17 mouse cellular contexts compared by ENCODE assay signal in genomic region chr12:111674850-111675486, GRCm38 (mm10). TPM values are rescaled to one million over a fixed set of nuclear protein-coding genes. Genes with fewer than 3 reads are reported as not detected.
A peak's percentile ranks its signal among the peaks of the same experiment; 100 is the strongest.
DNase-seq lines count a peak whose midpoint lies in the region; ATAC-seq and TF ChIP-seq lines count a peak whose summit lies in the region.
"Had no signal": no experiment of that assay in that cellular context is flagged by ENCODE, and none has a peak within 500 bp of the region (broad histone marks: within the 10 kb centered on the region; RNA-seq: fewer than 3 reads in every experiment).

No protein-coding gene starts in this region.

- 60% methylated on average over 2 of the region's 2 CpGs for whole genome bisulfite sequencing in kidney, embryonic 16.5 days

- peaks cover 39% of the 10 kb centered on the region for H3K27me3 ChIP-seq in kidney, embryonic 16.5 days (ENCODE audit: insufficient read depth, low read length)
- H3K27me3 ChIP-seq: neural tube, embryonic 13.5 days had no signal

- peak; percentile 41; the same call in 1 of the 2 replicates for ATAC-seq in megakaryocyte, adult 5-6 weeks (ENCODE audit: poor library complexity, severe bottlenecking)
- no peak for ATAC-seq in kidney, embryonic 16.5 days (ENCODE audit: low FRiP score, low TSS enrichment)
- ATAC-seq in erythroid progenitor cell, adult 5-6 weeks (replicated peaks; ENCODE audit: low FRiP score, poor library complexity, severe bottlenecking), result no peak
- ATAC-seq: forebrain, postnatal 0 days; hindbrain, embryonic 16.5 days had no signal

- H3K36me3 ChIP-seq in ES-E14 (ENCODE audit: control insufficient read depth, insufficient read depth, low read length, poor library complexity, severe bottlenecking), result peaks cover 21% of the 10 kb centered on the region; the same call in 1 of the 2 replicates
- H3K36me3 ChIP-seq in kidney, embryonic 16.5 days (ENCODE audit: insufficient read depth, low read length), result no peaks in the 10 kb centered on the region
- H3K36me3 ChIP-seq: embryonic facial prominence, embryonic 13.5 days had no signal

- no peak overlapping the region for H3K4me3 ChIP-seq in layer of hippocampus, adult 2 months
- H3K4me3 ChIP-seq in ES-E14 (ENCODE audit: insufficient read depth in 1 of 2, low read depth in 1 of 2, low read length in 2 of 2, poor library complexity in 1 of 2, severe bottlenecking in 1 of 2), result no peak overlapping the region
- H3K4me3 ChIP-seq in brown adipose tissue, adult 24 weeks (ENCODE audit: insufficient read depth, low read depth, low read length), result no peak overlapping the region
- H3K4me3 ChIP-seq in kidney, embryonic 16.5 days (ENCODE audit: low read length), result no peak overlapping the region
- H3K4me3 ChIP-seq: embryonic facial prominence, embryonic 13.5 days; liver, embryonic 13.5 days; neural tube, embryonic 13.5 days had no signal

- H3K4me2 ChIP-seq in kidney, embryonic 16.5 days (replicated peaks; ENCODE audit: low read depth, low read length), result no peak overlapping the region
- H3K4me2 ChIP-seq: embryonic facial prominence, embryonic 13.5 days; liver, embryonic 13.5 days; neural tube, embryonic 13.5 days had no signal

- in situ Hi-C loops in ES-E14 (cut with MboI; ENCODE audit: low sequenced_read_pairs in 2 of 2, unreplicated experiment in 2 of 2), result no loop called here

- no peaks in the 10 kb centered on the region for H3K9me3 ChIP-seq in ES-E14 (ENCODE audit: control insufficient read depth, insufficient read depth, low read depth, low read length)
- no peaks in the 10 kb centered on the region for H3K9me3 ChIP-seq in kidney, embryonic 16.5 days (ENCODE audit: low read length)
- H3K9me3 ChIP-seq: embryonic facial prominence, embryonic 13.5 days; liver, embryonic 13.5 days; neural tube, embryonic 13.5 days had no signal

- TF ChIP-seq CTCF in layer of hippocampus, adult 2 months (conservative IDR thresholded peaks at IDR 0.05), result no peak; the same call in 1 of the 2 replicates

- H3K4me1 ChIP-seq in ES-E14 (ENCODE audit: control insufficient read depth in 2 of 2, insufficient read depth in 2 of 2, low read length in 2 of 2, poor library complexity in 1 of 2), result peaks cover 5 to 24% of the 10 kb centered on the region in 2 experiments; a peak in 2 of 4 replicates
- peaks cover 20% of the 10 kb centered on the region for H3K4me1 ChIP-seq in brown adipose tissue, adult 24 weeks (ENCODE audit: control insufficient read depth, insufficient read depth, insufficient read length, low read length)
- H3K4me1 ChIP-seq in kidney, embryonic 16.5 days (ENCODE audit: insufficient read depth, low read length), result peaks cover 43% of the 10 kb centered on the region

- 0 out of 2 replicates have a peak overlapping the region, but pooled peaks have one; percentile 0 for H3K27ac ChIP-seq in layer of hippocampus, adult 2 months
- H3K27ac ChIP-seq in ES-E14 (ENCODE audit: insufficient read depth, low read depth, low read length, poor library complexity, severe bottlenecking), result no peak overlapping the region
- peak overlapping the region; percentile 35 for H3K27ac ChIP-seq in brown adipose tissue, adult 24 weeks (replicated peaks; ENCODE audit: low read depth, low read length)
- H3K27ac ChIP-seq in kidney, embryonic 16.5 days (ENCODE audit: low read length), result no peak overlapping the region
- H3K27ac ChIP-seq: embryonic facial prominence, embryonic 13.5 days; liver, embryonic 13.5 days; neural tube, embryonic 13.5 days had no signal

- H3K9ac ChIP-seq in ES-E14 (ENCODE audit: insufficient read depth, low read depth, low read length, poor library complexity, severe bottlenecking), result no peak overlapping the region
- no peak overlapping the region for H3K9ac ChIP-seq in kidney, embryonic 16.5 days (replicated peaks; ENCODE audit: low read length)
- H3K9ac ChIP-seq: embryonic facial prominence, embryonic 13.5 days; forebrain, postnatal 0 days; liver, embryonic 13.5 days; neural tube, embryonic 13.5 days had no signal

- DNase-seq in layer of hippocampus, adult 2 months (ENCODE audit: low spot score in 2 of 2), result no peak
- DNase-seq in layer of hippocampus, adult 8-10 months (ENCODE audit: low spot score in 2 of 2), result no peak
- no peak for DNase-seq in ES-E14 (ENCODE audit: low read depth, low spot score)
- no peak for DNase-seq in kidney, postnatal 14 days
- DNase-seq: forebrain, postnatal 0 days; heart, adult 18-20 months; kidney, adult 8-10 months; liver, embryonic 13.5 days; right cerebral cortex, postnatal 14 days; thymus, postnatal 36 days had no signal

TF ChIP-seq in ES-E14, 5 proteins besides CTCF, POLR2A, EP300 and RAD21:
- no peak for TF ChIP-seq MAFK (IDR thresholded peaks at IDR 0.05; ENCODE audit: insufficient read depth, low read depth, low read length)
- peak; percentile 76 for TF ChIP-seq ZNF384 (IDR thresholded peaks at IDR 0.05; ENCODE audit: low read depth, low read length)

RNA-seq across cellular contexts. Expression of gene Ckb, which starts 2.8 kb away (rescaled TPM):
- total RNA-seq in layer of hippocampus, adult 2 months (2021), result 1,000 to 10,000 TPM; 1,228 to 1,237 TPM
- 1,000 to 10,000 TPM; 1,127 to 1,400 (median 1,206) TPM for total RNA-seq in layer of hippocampus, adult 8-10 months (2022)
- 333 and 353 TPM in 2 replicates for total RNA-seq in ES-E14 (2012; rRNA removed)
- 20.8 and 30.3 TPM in 2 replicates for polyA plus RNA-seq in brown adipose tissue, adult 24 weeks (2012; ENCODE audit: insufficient read depth, insufficient read length, missing spikeins)
- 8.0 and 9.7 TPM in 2 replicates for total RNA-seq in megakaryocyte, adult 5-6 weeks (2015)
- total RNA-seq in megakaryocyte, adult 5-6 weeks (2017), result 22.0 and 23.1 TPM in 2 replicates
- 134 and 188 TPM in 2 replicates for polyA plus RNA-seq in kidney, embryonic 16.5 days (2015; fragmentation: Nextera tagmentation; extraction: Ambion mirVana)
- total RNA-seq in erythroid progenitor cell, adult 5-6 weeks (2015; ENCODE audit: low replicate concordance), result 2.5 and 9.4 TPM in 2 replicates
- total RNA-seq in erythroid progenitor cell, adult 5-6 weeks (2017; ENCODE audit: low replicate concordance), result 5.2 and 10.0 TPM in 2 replicates

RNA-seq across cellular contexts. Expression of gene Trmt61a, which starts 2.9 kb away (rescaled TPM):
- 10 to 100 TPM; 16.7 to 18.0 TPM for total RNA-seq in layer of hippocampus, adult 2 months (2021)
- total RNA-seq in layer of hippocampus, adult 8-10 months (2022), result 10 to 100 TPM; 15.0 to 22.3 (median 19.5) TPM
- total RNA-seq in ES-E14 (2012; rRNA removed), result 32.6 and 33.7 TPM in 2 replicates
- 2.9 and 3.2 TPM in 2 replicates for polyA plus RNA-seq in brown adipose tissue, adult 24 weeks (2012; ENCODE audit: insufficient read depth, insufficient read length, missing spikeins)
- 2.3 and 3.2 TPM in 2 replicates for total RNA-seq in megakaryocyte, adult 5-6 weeks (2015)
- total RNA-seq in megakaryocyte, adult 5-6 weeks (2017), result 2.2 and 3.8 TPM in 2 replicates
- 11.6 and 12.2 TPM in 2 replicates for polyA plus RNA-seq in kidney, embryonic 16.5 days (2015; fragmentation: Nextera tagmentation; extraction: Ambion mirVana)
- 1.8 and 2.1 TPM in 2 replicates for total RNA-seq in erythroid progenitor cell, adult 5-6 weeks (2015; ENCODE audit: low replicate concordance)
- total RNA-seq in erythroid progenitor cell, adult 5-6 weeks (2017; ENCODE audit: low replicate concordance), result 0.39 and 2.3 TPM in 2 replicates

RNA-seq across cellular contexts. Expression of gene Bag5, which starts 38.1 kb away (rescaled TPM):
- total RNA-seq in layer of hippocampus, adult 2 months (2021), result 10 to 100 TPM; 50.6 to 50.9 TPM
- 10 to 100 TPM; 47.1 to 50.7 (median 48.3) TPM for total RNA-seq in layer of hippocampus, adult 8-10 months (2022)
- total RNA-seq in ES-E14 (2012; rRNA removed), result 9.7 and 14.8 TPM in 2 replicates
- polyA plus RNA-seq in brown adipose tissue, adult 24 weeks (2012; ENCODE audit: insufficient read depth, insufficient read length, missing spikeins), result 16.2 and 18.1 TPM in 2 replicates
- total RNA-seq in megakaryocyte, adult 5-6 weeks (2015), result 10.8 and 11.4 TPM in 2 replicates
- total RNA-seq in megakaryocyte, adult 5-6 weeks (2017), result 19.1 and 21.8 TPM in 2 replicates
- polyA plus RNA-seq in kidney, embryonic 16.5 days (2015; fragmentation: Nextera tagmentation; extraction: Ambion mirVana), result 52.0 and 59.5 TPM in 2 replicates
- 5.4 and 6.3 TPM in 2 replicates for total RNA-seq in erythroid progenitor cell, adult 5-6 weeks (2015; ENCODE audit: low replicate concordance)
- total RNA-seq in erythroid progenitor cell, adult 5-6 weeks (2017; ENCODE audit: low replicate concordance), result 1.2 and 8.1 TPM in 2 replicates

RNA-seq across cellular contexts. Expression of gene Apopt1, which starts 38.1 kb away (rescaled TPM):
- total RNA-seq in layer of hippocampus, adult 2 months (2021), result 10 to 100 TPM; 35.7 to 36.8 TPM
- total RNA-seq in layer of hippocampus, adult 8-10 months (2022), result 10 to 100 TPM; 30.9 to 34.4 (median 33.7) TPM
- 14.4 and 15.2 TPM in 2 replicates for total RNA-seq in ES-E14 (2012; rRNA removed)
- 123 and 134 TPM in 2 replicates for polyA plus RNA-seq in brown adipose tissue, adult 24 weeks (2012; ENCODE audit: insufficient read depth, insufficient read length, missing spikeins)
- 44.6 and 45.0 TPM in 2 replicates for total RNA-seq in megakaryocyte, adult 5-6 weeks (2015)
- total RNA-seq in megakaryocyte, adult 5-6 weeks (2017), result 60.6 and 61.0 TPM in 2 replicates
- 54.8 TPM in 2 replicates for polyA plus RNA-seq in kidney, embryonic 16.5 days (2015; fragmentation: Nextera tagmentation; extraction: Ambion mirVana)
- total RNA-seq in erythroid progenitor cell, adult 5-6 weeks (2015; ENCODE audit: low replicate concordance), result 8.4 and 22.7 TPM in 2 replicates
- total RNA-seq in erythroid progenitor cell, adult 5-6 weeks (2017; ENCODE audit: low replicate concordance), result 4.8 and 11.3 TPM in 2 replicates

Comparison
In these comparisons a context has a peak if more than half of its experiments do, and no peak if none do; other contexts are left out.
1. H3K27ac ChIP-seq: peak in layer of hippocampus, adult 2 months (single experiment) and brown adipose tissue, adult 24 weeks (single experiment); none in ES-E14 (single experiment) and kidney, embryonic 16.5 days (single experiment).
2. RNA of gene Ckb, which starts 2.8 kb away (total RNA-seq): 1,127 to 1,400 TPM in layer of hippocampus, adult 8-10 months, 1,228 to 1,237 TPM in layer of hippocampus, adult 2 months and 333 to 353 TPM in ES-E14; 8.0 to 23.1 TPM in megakaryocyte, adult 5-6 weeks and 2.5 to 10.0 TPM in erythroid progenitor cell, adult 5-6 weeks; every median in the first group is over 10 times any median in the second.